Mouse (Mus musculus) adrenal gland, adult 8-10 months (tissue): ENCODE data around the gene Ccl3. TPM values are rescaled to one million over a fixed set of nuclear protein-coding genes. Genes with fewer than 3 reads are reported as not detected.

Source experiments
- DNase-seq: peaks from one replicate; pipeline ENCODE4 v3.0.0; 2022
- total RNA-seq, 4 experiments: library from RNA; stranded (reverse); gene quantifications; 2 replicates each; pipeline ENCODE4 v1.2.4; 2022

Gene Ccl3
- total RNA-seq: 1 to 10 TPM in 2 of 4 experiments, under 1 TPM in 2; 0.67 to 1.1 (median 0.91) TPM

DNA sequence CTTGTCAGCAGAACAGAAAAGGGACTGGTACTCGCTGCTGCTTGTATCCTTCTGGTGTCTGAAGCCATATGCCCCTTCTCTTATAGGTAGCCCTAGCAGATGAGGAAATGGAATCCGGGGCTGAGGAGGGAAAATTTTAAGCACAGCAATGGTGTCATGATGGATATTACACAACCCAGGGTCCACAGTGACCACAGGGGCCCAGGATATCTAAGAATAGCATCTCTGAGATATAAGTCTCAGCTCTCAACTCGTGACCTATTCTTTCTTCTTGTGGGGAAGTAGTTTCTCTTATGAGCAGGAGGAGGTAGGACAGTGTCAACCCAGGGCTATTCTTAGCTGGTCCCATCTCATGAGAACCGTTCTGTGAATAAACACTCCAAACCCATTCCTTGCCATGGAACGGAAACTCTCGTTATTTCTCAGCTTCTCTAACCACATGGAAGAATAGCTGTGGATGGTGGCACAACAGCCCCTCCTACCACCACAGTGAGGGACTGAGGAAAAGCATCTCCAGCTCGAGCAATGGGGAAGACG lies at the start of gene Ccl3:
Gene Ccl3 (minus strand): TSS at position 51 of the 537 bp plus-strand sequence.
- no peak for DNase-seq

- DNase-seq: no peak
These were observed 42.9 kb upstream of the Ccl3 start for GRCm38 (mm10) chr11:83692008-83692407.

DNA sequence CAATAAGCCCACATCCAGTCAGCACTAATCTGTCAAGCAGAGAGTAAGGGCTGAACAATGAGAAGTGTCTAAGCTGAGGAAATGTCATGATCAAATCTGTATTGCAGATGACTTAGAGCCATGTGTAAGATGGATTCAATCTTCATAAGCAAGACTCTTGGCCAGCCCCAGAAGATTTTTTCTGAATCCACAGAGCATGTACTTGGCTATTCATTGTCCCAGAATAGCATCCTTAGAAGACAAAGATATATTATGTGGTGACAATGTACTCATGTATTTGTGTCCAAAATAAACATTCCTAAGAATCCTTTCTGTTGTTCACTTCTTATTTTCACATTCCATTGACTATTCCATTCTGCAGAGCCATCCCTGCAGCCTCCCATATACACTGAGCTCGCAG lies 40.8 kb upstream of the Ccl3 start:
- DNase-seq: no peak

- DNase-seq: no peak
These were observed 26.5 kb upstream of the Ccl3 start for GRCm38 (mm10) chr11:83675665-83676064.

DNA sequence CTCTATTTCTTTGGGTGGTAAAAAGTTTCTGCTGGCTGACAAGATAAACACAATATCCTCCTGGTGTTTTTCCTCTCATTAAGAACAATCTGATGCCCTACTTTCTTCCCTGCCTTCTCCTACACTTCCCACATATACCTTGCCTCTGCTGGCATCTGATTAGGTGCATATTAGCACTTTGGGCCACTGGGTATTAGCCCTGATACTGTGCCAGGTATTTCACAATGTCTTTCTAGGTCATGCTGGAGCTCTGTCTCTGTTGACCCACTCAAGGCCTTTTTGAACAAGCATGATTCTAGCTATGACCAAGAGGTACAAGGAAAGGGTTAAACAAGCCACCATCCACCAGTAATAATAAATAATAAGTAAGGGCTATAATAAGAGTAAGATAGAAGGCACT lies 22.6 kb upstream of the Ccl3 start:
- no peak for DNase-seq

GRCm38 (mm10) chr11:83663532-83663931 lies 14.4 kb upstream of the Ccl3 start:
- no peak for DNase-seq

GRCm38 (mm10) chr11:83662204-83662603 lies 13.0 kb upstream of the Ccl3 start, which contains the start of gene Ccl4:
TSS of gene Ccl4 (plus strand) at chr11:83662584.
- no peak for DNase-seq

- DNase-seq: no peak
These were observed 9.6 kb upstream of the Ccl3 start for GRCm38 (mm10) chr11:83658797-83659196.

DNA sequence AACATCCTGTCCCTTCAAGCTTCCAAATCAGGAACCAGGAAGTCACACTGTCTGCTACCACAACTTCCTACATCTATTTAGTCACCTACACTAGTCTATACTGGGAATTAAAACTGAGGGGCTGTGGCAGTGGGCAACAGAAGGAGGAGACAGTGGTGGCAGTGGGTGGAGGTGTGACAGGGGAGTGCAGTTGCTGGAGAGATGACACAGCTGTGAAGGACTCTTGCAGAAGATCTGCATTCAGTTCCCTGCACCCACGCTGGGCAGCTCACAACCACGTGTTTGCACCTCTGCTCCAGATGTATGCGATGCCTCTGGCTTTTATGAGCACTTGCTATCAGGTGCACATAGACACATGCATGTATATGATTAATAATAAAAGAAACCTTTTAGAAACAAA lies 8.4 kb upstream of the Ccl3 start:
- DNase-seq: no peak

- DNase-seq: no peak
These were observed 5.5 kb upstream of the Ccl3 start for GRCm38 (mm10) chr11:83654606-83655005.

- no peak for DNase-seq
These were observed 2.6 kb downstream of the Ccl3 start for GRCm38 (mm10) chr11:83646356-83647149.

DNA sequence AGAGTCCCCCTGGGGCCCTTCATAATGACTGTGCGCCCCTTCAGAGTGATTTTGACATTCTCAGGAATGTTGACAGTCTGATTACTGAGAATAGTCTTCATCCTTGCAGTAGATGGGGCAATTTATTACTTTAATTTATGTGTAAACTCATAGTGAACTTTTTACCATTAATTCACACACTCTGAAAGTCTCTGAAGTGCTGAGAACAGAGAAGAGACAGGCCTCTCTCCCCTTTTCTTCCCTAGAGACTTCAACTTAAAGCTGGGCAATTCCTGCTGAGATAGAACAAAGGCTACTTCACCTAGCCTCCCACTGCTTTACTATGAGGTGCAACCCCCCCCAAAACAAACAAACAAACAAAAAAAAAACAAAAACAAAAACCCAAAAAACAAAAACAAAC lies 3.6 kb downstream of the Ccl3 start, which contains the start of gene Rpl9-ps1:
Gene Rpl9-ps1 (minus strand): TSS at position 101 of the 400 bp plus-strand sequence.
- no peak for DNase-seq

- DNase-seq: no peak
These were observed 7.9 kb downstream of the Ccl3 start for GRCm38 (mm10) chr11:83641216-83641615.

DNA sequence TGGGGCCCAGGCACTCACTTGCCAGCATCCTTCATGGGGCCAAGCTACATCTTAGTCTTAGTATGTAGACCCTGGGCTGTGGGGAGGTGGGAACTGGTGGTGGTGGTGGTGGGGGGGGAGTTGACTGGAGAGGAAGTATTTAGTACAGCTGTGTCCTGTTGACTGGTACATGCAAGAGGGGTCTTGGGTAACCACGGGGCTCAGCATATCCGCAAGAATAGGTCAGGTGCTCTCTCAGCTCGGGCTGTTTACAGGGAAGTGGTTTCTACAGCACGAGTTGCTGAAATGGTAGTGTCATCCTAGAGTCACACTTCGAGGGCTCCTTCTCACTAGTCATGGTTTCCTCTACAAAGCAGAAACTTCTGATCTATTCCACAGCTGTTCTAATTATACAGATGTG lies 9.0 kb downstream of the Ccl3 start:
- no peak for DNase-seq

DNA sequence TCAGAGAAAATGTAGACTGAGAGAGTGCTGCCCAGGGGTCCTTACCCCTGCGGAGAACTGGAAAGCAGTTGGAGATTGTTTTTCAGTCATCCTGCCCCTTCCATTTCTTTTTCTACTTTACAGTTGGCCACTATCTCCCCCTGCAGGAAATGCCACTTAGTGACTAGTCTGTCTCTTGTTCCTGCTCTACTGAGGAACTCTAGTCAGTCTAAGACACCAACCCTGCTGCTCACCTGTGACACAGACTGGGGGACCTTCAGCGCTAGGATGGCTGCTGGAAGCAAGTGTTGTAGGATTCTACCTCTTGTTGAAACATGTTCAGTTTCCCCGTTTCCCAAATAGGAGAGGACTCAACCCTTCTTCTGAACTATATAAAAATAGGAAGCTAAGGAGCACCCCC lies 9.6 kb downstream of the Ccl3 start:
- no peak for DNase-seq

GRCm38 (mm10) chr11:83638934-83639333 lies 10.2 kb downstream of the Ccl3 start:
- no peak for DNase-seq

DNA sequence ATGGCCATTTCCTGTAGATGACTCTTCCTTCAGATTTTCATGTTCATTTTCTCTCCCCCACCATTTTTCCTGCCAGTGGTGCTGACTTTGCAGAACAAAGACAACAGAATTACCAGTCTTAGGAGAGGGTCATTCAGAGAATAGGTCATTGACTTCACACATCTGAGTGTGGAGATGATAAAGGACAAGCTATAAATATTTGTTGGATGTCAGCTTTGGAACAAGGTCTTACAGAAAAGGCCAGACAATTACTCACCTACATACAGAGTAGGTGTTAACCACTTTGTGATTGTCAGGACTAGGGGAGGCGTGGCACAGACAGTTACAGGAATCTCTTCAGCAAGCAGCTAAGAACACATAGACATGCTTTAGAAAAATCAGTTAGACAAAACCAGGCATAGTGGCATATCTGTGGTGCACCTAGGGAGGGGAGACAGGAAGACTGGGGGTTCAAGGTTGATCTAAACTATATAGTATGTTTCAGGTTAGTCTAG lies 12.4 kb downstream of the Ccl3 start:
- DNase-seq: no peak

DNA sequence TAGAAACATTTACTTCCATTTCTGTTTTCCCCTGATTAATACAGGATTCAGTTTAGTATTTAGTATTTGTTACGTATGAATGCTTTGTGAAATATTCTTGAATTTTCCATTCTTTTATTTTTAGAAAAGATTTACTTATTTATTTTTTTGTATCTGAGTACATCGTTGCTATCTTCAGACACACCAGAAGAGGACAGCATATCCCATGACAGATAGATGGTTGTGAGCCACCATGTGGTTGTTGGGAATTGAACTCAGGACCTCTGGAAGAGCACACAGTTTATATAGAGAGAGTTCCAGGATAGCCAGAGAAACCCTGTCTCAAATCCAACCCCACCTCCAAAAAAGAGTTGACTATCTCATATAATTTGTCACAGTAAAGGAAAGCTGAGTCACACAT lies 14.3 kb downstream of the Ccl3 start:
- DNase-seq: no peak

DNA sequence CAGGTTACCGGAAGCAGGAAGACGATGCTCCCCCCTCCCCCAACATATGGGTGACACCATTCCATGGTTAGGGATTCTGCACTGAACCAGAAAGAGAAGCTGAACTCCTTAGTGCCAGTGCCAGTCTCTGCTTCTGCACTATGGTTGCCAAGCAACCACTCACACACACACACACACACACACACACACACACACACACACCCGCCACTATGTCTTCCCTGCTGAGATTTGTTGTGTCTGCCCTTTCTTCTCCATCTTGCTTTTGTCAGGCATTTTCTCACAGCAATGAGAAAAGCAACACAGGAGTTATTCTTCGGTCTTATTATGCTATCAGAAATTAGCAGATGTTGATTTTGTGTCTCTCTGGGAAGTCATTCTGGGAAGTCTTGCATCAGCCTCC lies 14.7 kb downstream of the Ccl3 start:
- DNase-seq: no peak

- no peak for DNase-seq
These were observed 16.4 kb downstream of the Ccl3 start for GRCm38 (mm10) chr11:83632744-83633143.

GRCm38 (mm10) chr11:83631065-83631464 lies 18.1 kb downstream of the Ccl3 start:
- DNase-seq: no peak

- DNase-seq: no peak
These were observed 18.5 kb downstream of the Ccl3 start for GRCm38 (mm10) chr11:83630630-83631029.

DNA sequence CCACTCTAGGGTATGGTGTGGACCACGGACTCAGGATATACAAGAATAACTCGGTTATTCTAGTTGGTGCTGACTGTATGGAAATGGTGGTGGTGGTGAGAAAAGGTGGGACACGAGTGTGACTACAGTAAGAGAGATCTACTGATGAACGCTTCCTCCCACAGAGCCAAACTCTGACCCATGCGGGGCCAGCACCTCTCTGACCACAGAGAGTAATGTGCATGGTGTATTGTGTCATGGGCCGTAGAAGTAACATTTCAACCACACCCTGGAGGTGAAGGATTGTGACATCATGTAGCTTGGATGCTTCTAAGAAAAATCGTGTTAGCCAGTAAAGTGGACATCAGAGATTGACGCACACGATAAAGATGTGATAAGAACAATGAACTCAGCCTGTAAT lies 20.3 kb downstream of the Ccl3 start:
- DNase-seq: no peak

DNA sequence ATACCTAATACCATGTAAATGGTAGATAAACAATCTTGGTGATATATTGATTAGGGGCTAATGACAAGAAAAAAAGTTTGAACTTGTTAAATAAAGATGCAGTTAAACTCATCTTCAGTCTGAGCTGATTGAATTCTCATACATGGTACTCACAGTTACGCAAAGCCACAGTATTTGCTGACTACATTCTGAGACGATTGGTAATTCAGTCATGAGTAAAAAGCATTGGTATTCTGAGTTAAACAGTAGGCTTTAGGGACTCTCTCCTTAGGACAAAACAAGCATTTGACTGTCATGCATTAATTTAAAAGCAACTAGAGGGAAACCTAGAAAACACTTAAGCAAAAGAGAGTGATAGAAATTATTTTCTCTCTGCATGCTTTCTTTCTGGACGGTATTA lies 25.6 kb downstream of the Ccl3 start:
- DNase-seq: no peak
